Mouse (Mus musculus): ENCODE results near the gene Flt3.

The Flt3 gene

DNA sequence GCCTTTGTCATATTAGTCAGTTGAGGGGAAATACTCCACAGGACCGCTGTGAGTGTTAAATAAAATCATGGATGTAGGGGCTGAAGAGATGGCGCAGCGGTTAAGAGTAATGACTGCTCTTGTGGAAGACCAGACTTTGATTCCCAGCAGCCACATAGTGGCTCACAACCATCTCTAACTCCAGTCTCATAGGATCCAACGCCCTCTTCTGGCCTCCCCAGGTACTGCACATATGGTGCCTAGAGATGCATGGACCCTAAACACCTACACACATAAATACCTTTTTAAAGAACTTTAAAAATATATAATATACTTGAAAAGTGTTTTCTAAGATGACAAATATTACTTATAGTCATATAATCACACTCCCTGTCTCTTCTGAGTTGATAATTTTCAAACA lies 115.9 kb downstream of the Flt3 start:
- DNase-seq (ENCODE audit: low spot score) = no peak
